Mouse (Mus musculus) lung, adult 2 months (tissue): ENCODE data around the gene Batf3. TPM values are rescaled to one million over a fixed set of nuclear protein-coding genes. Genes with fewer than 3 reads are reported as not detected.

Experiments
- DNase-seq: peaks from one replicate; pipeline ENCODE4 v3.0.0; 2022
- H3K4me1 ChIP-seq: fragments of 200-500 bp; 2 replicates; pipeline ENCODE4 v1.6.1; 2011; ENCODE audit warnings: low read length; ENCODE audit not compliant: control insufficient read depth, insufficient read depth
- H3K4me3 ChIP-seq: fragments of 200-500 bp; replicated peaks from 2 replicates; pipeline ENCODE3; 2011; ENCODE audit warnings: low read depth, mild to moderate bottlenecking, control low read depth, low read length; ENCODE audit errors: extremely low read depth
- CTCF ChIP-seq: fragments of 200-500 bp; IDR thresholded peaks from 2 replicates; pipeline ENCODE4 v1.5.1; 2011; ENCODE audit warnings: mild to moderate bottlenecking, low read length, control low read depth; ENCODE audit not compliant: insufficient read depth
- POLR2A ChIP-seq: fragments of 200-500 bp; IDR thresholded peaks from 2 replicates; pipeline ENCODE4 v1.6.1; 2011; ENCODE audit warnings: low read depth, mild to moderate bottlenecking, control low read depth, low read length, borderline replicate concordance; ENCODE audit errors: extremely low read depth
- WGBS: fragments of 180-500 bp; shearing (Covaris S2); methylation state at CpG from one replicate; pipeline ENCODE4 v1.1.7; 2018; 5-methylcytosine and 5-hydroxymethylcytosine counted together
- polyA plus RNA-seq: library from polyadenylated mRNA; depleted of rRNA; stranded (reverse); fragments of >200 nt; gene quantifications from 2 replicates; pipeline ENCODE4 v1.2.3, GENCODE M21; 2012

Gene Batf3
- polyA plus RNA-seq, 1 experiment: 5.1 TPM

- TF ChIP-seq CTCF (no peak), POLR2A (no peak)
- no peak for DNase-seq
- H3K4me1 ChIP-seq: no peaks in the 10 kb centered on the region
- H3K4me3 ChIP-seq: no peak overlapping the region
- WGBS: 49% methylated on average over 14 of the region's 14 CpGs
These were observed 571 bp upstream of the Batf3 start for GRCm38 (mm10) chr1:191096871-191097681.

GRCm38 (mm10) chr1:191099114-191099513 is 1.5 kb downstream of the Batf3 start:
- TF ChIP-seq CTCF (no peak), POLR2A (no peak)
- Histone ChIP-seq H3K4me3 (no peak overlapping the region), H3K4me1 (no peaks in the 10 kb centered on the region)
- WGBS: 42% methylated on average over 5 of the region's 5 CpGs
- DNase-seq: no peak

- TF ChIP-seq CTCF (no peak), POLR2A (no peak)
These were observed 2.2 kb downstream of the Batf3 start for GRCm38 (mm10) chr1:191099772-191100291.

GRCm38 (mm10) chr1:191102730-191103370 is 5.2 kb downstream of the Batf3 start:
- WGBS: 80% methylated on average over 15 of the region's 15 CpGs
- no peaks in the 10 kb centered on the region for H3K4me1 ChIP-seq
- H3K4me3 ChIP-seq: no peak overlapping the region
- no peak for DNase-seq
- TF ChIP-seq CTCF: no peak
- no peak for TF ChIP-seq POLR2A

More at GRCm38 (mm10) chr1:191099772-191100291, 2.2 kb downstream of the Batf3 start:
- H3K4me1 ChIP-seq: no peaks in the 10 kb centered on the region
- no peak overlapping the region for H3K4me3 ChIP-seq
- no peak for DNase-seq
- WGBS: 55% methylated on average over 5 of the region's 5 CpGs

GRCm38 (mm10) chr1:191105246-191105645 is 7.6 kb downstream of the Batf3 start:
- TF ChIP-seq CTCF: no peak
- no peak for TF ChIP-seq POLR2A
- no peak for DNase-seq
- WGBS: 81% methylated on average over 9 of the region's 9 CpGs
- Histone ChIP-seq H3K4me3 (no peak overlapping the region), H3K4me1 (no peaks in the 10 kb centered on the region)

- no peak for DNase-seq
- WGBS: 45% methylated on average over 10 of the region's 10 CpGs
- Histone ChIP-seq H3K4me1 (no peaks in the 10 kb centered on the region), H3K4me3 (no peak overlapping the region)
- TF ChIP-seq POLR2A (no peak), CTCF (no peak)
These were observed 9.7 kb downstream of the Batf3 start for GRCm38 (mm10) chr1:191107306-191107705.

- Histone ChIP-seq H3K4me3 (no peak overlapping the region), H3K4me1 (no peaks in the 10 kb centered on the region)
- no peak for DNase-seq
- 87% methylated on average over 9 of the region's 9 CpGs for WGBS
- TF ChIP-seq CTCF (no peak), POLR2A (no peak)
These were observed 12.3 kb downstream of the Batf3 start for GRCm38 (mm10) chr1:191109907-191110306.

GRCm38 (mm10) chr1:191111146-191111545 is 13.5 kb downstream of the Batf3 start:
- Histone ChIP-seq H3K4me1 (no peaks in the 10 kb centered on the region), H3K4me3 (no peak overlapping the region)

GRCm38 (mm10) chr1:191114868-191115267 is 17.2 kb downstream of the Batf3 start:
- H3K4me1 ChIP-seq: no peaks in the 10 kb centered on the region
- no peak for TF ChIP-seq CTCF
- TF ChIP-seq POLR2A: no peak
- WGBS: 55% methylated on average over 7 of the region's 7 CpGs
- no peak overlapping the region for H3K4me3 ChIP-seq
- no peak for DNase-seq

More at GRCm38 (mm10) chr1:191111146-191111545, 13.5 kb downstream of the Batf3 start:
- 32% methylated on average over 8 of the region's 8 CpGs for WGBS
- no peak for TF ChIP-seq POLR2A
- TF ChIP-seq CTCF: no peak
- DNase-seq: no peak
